Mouse (Mus musculus): ENCODE results near the gene Gm27027.

GRCm38 (mm10) chr2:94044174-94044573, 48.0 kb upstream of the Gm27027 start:
- TF ChIP-seq GATA1 (IDR thresholded peaks at IDR 0.05; ENCODE audit: low read length) (no peak), TAL1 (IDR thresholded peaks at IDR 0.05; ENCODE audit: low read length) (no peak)

All from erythroblast, embryonic 14.5 days (primary cell).